Mouse (Mus musculus): ENCODE measurements at regions not wholly inside any gene's neighbourhood (a gene's known extent, or its start where the extent isn't known, plus 50 kb on each side); places are given as distances from the start of the nearest gene placed in this dataset.
"Not testable (repeated sequence)": the region's sequence is repeated elsewhere in the genome, so short reads cannot be mapped to it uniquely, and the experiment has no call there.

DNA sequence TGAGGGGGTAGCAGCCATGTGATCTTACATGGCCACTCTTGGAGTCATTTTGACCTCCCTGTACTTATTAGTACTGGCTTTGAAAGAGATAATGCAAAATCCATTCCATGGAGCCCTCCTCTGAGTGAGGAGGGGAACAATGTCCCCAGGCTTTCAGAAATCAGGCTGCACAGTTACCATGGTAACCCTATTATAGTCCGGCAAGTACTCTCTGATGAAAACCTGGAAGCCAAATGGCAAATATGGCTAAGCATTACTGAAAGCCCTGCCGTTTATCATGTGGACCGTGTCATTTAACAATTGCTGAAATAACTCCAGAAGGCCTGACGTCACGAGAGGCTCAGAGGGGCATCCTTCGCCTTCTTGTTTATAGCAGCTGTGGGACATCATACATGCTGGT, 82.5 kb upstream of the Xcl1 start:
- in situ Hi-C loops (cut with MboI, MseI) = no loop called here

DNA sequence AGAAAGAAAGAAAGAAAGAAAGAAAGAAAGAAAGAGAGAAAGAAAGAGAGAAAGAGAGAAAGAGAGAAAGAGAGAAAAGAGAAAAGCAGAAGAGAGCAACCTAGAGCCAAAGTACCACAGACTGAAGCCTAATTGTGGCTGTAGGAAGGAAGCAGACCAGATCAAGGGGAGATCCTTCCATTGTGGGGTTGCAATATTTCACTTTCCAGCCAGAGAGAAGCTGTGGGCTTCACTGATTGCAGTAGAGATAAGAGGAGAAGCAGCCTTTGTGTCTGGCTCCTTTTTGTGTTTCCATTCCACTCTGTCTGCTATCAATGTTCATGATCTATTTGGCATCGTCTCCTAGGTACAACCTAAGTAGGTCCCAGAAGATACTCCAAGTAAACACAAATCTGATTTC, 79.0 kb upstream of the Xcl1 start:
- in situ Hi-C loops (cut with MboI, MseI) = no loop called here

DNA sequence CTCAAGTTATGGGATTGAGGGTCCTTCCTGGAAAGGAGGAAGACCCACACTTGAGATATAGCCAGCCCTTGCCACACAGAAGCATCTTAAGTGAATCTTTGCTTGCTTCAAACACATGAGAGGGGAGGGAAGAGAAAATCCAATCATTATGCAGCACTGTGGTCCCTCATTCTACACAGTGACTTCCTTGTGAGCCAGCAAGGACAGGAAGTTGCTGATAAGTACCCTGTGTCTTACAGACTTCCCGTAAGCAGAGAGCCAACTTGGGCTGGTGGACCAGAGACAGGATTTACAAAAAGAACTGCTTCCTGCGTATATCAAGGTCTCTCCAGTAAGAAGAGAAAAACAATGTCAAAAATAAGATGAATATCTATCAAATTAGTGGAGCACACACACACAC, 78.1 kb upstream of the Xcl1 start:
- in situ Hi-C loops (cut with MboI, MseI) = no loop called here

DNA sequence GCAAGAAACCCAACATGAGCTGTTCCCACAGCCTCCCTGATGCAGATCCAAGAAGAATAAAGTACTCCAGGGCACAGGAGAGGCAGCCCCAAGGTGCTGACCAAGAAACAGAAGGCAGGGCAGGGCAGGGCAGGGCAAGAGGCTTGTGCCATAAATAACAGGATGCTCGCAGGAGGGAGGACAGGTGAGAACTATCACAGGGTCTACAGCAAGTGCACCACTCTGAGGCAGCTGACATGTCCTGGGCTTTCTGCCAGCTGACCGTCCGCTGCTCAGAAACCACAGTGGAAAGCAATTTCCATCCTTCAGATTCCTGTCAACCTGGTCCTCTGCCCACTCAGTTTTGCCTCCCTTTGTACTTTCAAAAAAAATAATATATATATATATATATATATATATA, 77.0 kb upstream of the Xcl1 start:
- in situ Hi-C loops (cut with MboI, MseI) = no loop called here

DNA sequence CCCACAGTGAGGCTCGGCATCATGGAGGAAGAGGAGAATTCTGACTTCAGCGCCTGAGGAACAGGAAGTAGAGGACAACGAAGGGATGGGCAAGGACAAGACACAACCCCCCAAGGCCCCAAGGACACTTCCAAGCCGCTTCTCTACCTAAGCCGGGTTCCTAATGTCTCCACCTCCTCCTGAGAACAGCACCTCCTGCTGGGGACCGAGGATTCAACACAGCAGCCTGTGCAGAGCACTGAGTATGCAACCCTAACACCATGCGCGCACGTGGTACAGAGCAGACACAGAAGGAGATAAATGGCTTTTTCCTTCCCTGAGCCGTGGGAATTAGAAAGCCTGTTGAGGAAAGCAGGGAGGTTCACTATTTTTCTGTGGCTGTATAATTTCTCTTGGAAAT, 64.2 kb upstream of the Xcl1 start:
- in situ Hi-C loops (cut with MboI, MseI) = no loop called here

DNA sequence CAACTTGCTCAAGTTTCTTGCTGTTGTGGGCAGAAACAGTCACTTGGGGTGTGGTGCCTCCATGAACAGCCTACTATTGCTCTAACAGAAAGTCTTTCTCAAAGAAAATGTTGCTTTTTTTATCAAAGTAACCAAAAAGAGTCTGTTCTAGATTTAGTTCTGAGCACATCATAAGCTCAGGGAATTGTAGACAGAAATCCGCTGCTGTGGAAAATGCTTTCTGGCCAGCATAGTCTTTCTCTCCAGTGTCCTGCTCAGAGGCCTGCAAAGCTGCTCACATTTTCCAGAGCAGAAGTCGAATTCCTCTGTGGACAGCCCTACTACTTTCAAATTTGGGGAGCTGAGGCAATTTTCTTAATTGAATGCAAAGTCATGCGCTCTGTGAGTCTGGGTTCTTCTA, 63.3 kb upstream of the Xcl1 start:
- in situ Hi-C loops (cut with MboI, MseI) = no loop called here

DNA sequence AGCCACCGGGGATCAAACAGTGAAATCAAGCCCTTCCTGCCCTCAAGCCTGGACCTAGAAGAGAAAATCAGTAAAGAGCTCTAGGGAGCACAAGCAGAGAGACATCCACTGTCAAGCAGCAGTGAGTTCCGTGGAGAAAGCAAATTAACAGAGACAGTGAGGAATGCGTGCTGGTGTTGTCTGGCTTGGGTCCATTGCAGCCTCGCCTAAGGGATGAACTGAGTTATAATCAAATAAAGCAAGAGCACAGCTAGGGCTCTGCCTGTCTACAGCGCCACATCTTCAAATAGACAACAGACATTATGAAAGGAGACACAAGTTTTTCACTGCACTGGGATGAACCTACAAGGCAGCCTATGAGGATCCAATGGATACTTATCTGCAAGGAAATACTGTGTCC, 62.3 kb upstream of the Xcl1 start:
- in situ Hi-C loops (cut with MboI, MseI) = no loop called here

DNA sequence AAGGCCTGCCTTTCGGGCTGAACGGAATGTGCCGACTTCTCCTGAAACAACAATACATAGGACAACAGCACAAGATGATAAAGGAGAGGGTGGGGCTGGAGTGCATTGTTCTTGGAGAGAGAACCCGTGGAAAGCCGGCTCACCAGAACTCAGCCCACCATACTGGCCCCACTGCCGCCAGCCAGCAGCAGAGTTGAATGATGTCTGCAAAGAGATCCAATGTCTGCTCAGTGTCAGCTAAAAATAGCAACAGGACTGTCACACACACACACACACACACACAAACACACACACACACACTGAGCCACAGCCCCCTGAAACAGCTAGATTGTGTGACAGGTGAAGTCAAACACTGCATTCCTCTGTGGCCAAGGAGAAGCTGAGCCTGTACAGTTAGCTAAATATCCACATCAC, 58.9 kb upstream of the Xcl1 start:
- in situ Hi-C loops (cut with MboI, MseI) = no loop called here

DNA sequence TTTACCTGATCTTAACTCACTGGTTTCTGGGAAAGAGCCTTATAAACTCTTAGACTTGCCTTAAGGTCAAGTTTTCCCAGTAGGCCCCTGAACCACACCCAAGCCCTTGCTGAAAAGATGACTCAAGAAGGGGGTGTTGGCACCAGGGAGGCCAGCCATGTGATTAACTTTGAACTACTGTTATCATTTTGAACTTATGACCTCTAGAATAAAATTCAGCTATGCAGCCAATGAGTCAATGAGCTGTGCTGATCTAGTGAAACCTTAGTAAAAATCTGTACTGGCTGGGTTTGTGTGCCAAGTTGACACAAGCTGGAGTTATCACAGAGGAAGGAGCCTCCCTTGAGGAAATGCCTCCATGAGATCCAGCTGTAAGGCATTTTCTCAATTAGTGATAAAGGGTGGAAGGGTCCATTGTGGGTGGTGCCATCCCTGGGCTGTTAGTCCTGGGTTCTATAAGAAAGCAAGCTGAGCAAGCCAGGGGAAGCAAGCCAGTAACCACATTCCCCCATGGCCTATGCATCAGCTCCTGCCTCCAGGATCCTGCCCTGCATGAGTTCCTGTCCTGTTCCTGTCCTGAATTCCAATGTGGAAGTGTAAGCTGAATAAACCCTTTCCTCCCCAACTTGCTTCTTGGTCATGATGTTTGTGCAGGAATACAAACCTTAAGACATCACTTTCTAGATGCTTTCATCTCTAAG, 58.0 kb upstream of the Xcl1 start:
- in situ Hi-C loops (cut with MboI, MseI) = not testable (repeated sequence)

DNA sequence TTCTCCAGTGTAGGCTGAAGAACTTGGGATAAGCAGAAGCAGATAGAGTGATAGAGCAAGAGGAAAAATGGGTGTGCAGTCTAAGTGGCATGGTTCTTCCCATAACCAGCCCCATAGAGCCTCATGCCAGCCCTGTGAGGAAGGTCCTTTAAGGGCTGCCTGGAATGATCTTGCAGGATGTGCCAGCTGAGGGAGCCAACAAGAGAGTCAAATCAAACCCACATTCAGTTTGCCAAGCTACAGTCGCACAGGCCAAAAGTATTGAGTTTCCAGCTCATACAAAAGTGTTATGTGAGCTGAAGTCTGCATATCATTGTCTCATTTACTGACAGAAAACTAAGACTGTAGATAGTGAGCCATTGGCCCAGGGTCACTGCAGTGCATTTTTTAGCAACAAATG, 53.7 kb upstream of the Xcl1 start:
- in situ Hi-C loops (cut with MboI, MseI) = no loop called here

DNA sequence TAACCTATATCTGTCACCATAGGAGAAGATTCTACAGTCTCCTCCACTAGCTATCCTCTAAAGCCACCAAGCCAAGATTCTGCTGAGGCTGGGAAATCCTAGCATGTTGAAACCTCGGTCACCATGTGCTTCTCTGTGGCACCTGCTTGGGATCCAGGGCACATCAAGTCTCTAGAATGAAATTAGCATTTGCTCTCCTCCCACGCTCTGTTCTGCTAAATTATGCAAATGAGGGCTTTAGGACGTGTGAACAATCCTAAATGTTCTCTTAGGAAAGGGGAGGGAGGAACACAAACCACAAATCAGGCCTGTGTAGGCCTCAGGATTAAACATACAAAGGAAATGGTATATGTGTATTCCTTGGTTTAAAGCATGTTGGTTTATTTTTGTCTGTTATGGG, 52.9 kb upstream of the Xcl1 start:
- in situ Hi-C loops (cut with MboI, MseI) = no loop called here

DNA sequence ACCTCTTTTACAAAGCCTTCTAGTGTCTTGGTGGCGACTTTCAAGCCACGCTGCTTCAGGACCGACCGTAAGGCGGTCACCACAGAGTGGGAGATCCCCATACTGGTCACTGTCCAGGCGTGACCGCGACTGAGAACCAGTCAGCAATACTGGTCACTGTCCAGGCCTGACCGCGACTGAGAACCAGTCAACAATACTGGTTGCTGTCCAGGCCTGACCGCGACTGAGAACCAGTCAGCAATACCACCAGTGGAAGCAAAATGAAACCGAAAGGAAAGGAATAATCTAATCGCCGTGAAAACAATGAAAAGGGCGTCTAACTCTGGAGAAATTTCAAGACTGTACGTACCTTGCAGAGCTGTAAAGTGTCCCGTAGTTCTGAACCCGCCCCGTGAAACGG, 50.2 kb upstream of the Xcl1 start:
- in situ Hi-C loops (cut with MboI, MseI) = not testable (repeated sequence)
